Mouse (Mus musculus) ES-CJ7 (cell line): ENCODE measurements at regions not wholly inside any gene's neighbourhood (a gene's known extent, or its start where the extent isn't known, plus 50 kb on each side); places are given as distances from the start of the nearest gene placed in this dataset.

Source experiments
- DNase-seq: peaks from one replicate; pipeline ENCODE4 v3.0.0; 2011; ENCODE audit warnings: low read depth, low spot score

DNA sequence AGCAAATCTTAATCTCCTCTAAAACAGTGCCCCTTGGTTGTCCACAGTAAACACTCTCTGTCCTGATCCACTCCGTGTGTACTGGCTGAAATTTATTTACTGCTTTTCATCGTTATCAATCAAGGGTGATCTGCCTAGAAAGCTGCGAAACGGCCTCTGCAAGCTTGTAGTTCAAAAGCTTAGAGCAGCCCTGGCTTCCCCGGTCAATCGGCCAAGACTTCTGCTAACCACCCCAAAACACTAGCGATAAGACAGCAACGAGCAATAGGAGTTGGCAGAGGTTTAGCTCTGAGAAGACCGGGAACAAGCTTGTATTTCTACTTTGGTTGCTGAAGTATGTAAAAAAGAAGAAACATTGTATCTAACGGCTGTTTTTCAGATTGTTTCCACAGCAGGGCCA lies 201.8 kb downstream of the Sptssa start:
- DNase-seq, result no peak

DNA sequence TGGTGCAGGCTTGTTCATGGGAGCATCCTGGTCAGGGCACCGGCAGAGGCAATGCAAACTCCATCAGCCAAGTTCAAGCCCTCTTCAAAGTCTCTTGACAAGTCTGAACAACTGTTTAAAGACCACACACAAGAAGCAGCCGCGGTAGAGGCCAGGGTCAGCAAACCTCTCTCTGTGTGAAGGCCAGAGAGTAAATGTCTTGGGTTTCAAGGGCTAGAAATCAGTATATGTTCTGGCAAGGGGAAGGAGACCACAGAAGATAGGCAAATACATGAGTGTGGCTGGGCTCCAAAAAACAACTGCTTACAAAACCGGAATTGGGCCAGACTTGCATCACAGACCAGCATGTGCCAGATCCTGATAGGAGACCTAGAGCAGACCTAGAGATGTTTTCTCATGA lies 203.0 kb downstream of the Sptssa start:
- DNase-seq, result no peak

DNA sequence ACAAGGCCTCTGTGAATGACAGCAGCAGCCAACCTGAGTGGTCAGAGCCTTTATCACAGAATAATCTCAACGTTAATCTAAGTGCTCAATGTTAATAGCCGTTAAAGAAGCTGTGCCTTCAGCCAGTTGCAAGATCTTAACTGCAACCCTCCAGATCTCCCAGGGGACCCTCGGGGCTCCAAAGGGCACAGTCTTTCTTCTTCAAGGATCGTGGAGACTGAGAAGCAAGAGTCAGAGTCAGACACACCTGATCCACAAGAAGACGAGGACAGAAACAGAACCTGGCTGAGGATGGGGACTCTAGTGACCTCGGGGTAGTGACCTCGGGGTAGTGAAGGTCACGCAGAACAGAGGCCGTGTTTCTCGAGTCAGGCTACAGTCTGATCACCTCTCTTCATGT lies 206.0 kb downstream of the Sptssa start:
- DNase-seq, result no peak

GRCm38 (mm10) chr12:54448221-54448620 lies 208.2 kb downstream of the Sptssa start:
- DNase-seq, result no peak

- DNase-seq, result no peak
Measured at GRCm38 (mm10) chr12:54447354-54447753, 209.0 kb downstream of the Sptssa start.

- no peak for DNase-seq
Measured at GRCm38 (mm10) chr12:54446356-54446755, 210.0 kb downstream of the Sptssa start.

- DNase-seq, result no peak
Measured at GRCm38 (mm10) chr12:54444416-54444815, 212.0 kb downstream of the Sptssa start.

- DNase-seq, result no peak
Measured at GRCm38 (mm10) chr12:54443285-54443684, 213.1 kb downstream of the Sptssa start.

GRCm38 (mm10) chr12:54442408-54442807 lies 214.0 kb downstream of the Sptssa start:
- DNase-seq, result no peak

GRCm38 (mm10) chr12:54440851-54441593 lies 215.4 kb downstream of the Sptssa start:
- no peak for DNase-seq

- DNase-seq, result no peak
Measured at GRCm38 (mm10) chr12:54438793-54439192, 217.6 kb downstream of the Sptssa start.

DNA sequence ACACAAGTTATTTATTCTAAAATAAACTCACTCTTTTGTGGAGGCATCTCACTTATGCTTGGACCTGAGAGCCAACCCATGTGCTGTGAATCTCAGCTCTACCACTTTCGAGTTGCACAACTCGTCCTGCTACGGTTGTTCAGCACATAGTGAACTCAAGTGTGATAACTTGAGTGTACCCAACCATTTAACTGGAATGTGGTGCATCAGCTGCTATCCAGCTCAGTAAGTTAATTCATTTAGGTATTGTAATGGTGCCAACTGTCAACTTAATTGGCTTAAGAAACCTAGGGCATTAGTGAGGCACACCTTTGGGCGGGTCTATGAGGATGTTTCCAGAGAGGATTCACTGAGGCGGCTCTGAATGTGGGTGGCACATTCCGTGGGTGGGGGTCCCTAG lies 221.6 kb upstream of the Egln3 start:
- no peak for DNase-seq

DNA sequence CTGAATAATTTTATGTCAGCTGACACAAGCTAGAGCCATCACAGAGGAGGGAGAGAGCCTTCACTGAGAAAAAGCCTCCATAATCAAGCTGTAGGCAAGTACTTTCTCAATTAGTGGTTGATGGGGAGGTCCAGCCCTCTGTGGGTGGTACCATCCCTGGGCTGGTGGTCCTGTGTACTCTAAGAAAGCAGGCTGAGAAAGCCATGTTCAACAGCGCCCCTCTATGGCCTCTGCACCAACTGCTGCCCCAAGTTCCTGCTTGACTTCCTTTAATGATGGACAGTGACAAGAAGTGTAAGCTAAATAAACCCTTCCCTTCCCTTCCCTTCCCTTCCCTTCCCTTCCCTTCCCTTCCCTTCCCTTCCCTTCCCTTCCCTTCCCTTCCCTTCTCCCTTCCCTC lies 211.2 kb upstream of the Egln3 start:
- DNase-seq, result no peak

DNA sequence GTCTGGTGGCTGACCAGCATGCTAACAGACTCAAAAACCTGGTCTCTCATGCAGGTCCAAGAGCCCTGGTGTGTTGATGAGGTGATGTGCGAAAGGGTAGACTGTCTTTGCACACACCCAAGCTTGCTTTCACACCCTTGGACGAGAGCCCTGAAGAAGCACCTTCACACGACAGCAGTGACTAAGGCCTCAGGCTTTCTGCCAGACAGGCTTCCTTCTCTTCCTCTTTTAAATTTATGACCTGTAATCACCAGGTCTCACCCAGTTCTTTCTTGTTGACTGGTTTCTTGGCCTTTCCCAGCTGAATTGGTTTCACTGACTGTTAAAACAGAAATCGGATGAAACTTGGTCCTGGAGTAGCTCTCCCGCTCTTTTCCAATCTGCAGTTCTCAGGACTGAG lies 210.5 kb upstream of the Egln3 start:
- DNase-seq, result no peak

GRCm38 (mm10) chr12:54410038-54410605 lies 206.5 kb upstream of the Egln3 start:
- no peak for DNase-seq

DNA sequence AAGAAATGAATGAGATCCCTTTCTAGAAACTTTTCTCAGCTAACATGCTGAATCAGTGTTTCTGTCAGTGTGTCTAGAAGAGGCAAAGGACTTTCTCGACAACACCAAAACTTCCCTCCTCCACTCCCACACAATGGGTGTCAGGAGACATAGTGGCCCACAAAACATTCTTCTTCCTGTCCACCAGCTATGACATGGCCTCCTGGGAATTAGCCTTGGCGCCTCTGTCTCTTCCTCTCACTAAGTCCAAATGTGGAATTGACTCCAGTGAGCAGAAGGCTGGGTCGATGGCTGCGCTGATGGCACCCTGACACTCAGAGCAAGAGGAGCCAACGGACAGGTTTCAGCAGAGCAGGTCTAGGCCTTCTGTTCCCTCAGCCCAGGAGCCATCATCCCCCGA lies 205.2 kb upstream of the Egln3 start:
- no peak for DNase-seq

DNA sequence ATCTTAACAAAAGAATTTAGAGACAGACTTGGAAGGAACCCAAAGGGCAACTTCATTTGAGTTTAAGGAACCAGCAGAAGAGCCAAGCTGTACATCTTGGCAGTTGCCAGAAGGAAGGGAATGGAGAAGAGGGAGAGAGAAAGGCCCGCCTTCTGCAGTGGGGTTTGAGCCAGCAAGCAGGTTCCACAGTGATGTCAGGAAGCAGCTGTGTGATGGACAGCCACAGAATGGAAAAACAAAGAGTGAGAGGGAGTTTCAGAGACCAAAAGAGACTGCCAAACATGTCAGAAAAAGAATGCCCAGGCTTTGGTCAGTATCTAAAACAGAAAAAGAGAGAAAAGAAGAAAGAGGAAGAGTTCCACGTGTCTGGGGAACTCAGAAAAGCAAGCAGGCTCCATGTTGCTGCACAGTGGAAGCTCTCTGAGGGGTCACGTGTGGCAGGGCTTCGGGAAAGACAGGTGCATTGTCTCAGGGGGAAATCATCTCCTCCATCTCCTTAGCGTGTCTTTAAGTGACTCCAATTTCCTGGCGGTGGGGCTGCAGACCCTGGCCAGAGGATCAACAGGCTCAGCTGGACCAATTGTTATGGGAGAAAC lies 203.7 kb upstream of the Egln3 start:
- DNase-seq, result no peak

GRCm38 (mm10) chr12:54405066-54405465 lies 201.4 kb upstream of the Egln3 start:
- no peak for DNase-seq

DNA sequence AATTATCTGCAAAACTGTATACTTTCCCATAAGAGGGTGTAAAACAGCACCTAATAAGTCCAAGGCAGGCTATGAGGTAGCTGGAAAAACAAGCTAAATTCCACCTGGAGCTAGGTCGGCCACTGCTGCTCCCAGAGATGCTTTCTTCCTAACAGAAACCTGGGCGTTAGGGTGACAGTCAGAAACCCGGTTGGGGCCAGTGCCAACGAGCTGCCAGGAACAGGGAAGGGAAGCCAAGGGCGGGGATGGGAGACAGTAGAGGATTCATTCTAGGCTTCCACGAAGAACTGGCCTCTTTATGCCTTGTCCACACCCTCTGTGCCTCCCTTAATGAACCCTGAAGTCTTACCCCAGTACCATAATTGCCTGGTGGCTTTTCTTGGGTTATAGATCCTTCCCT lies 198.9 kb upstream of the Egln3 start:
- no peak for DNase-seq

- DNase-seq, result no peak
Measured at GRCm38 (mm10) chr12:54401665-54402064, 198.0 kb upstream of the Egln3 start.

DNA sequence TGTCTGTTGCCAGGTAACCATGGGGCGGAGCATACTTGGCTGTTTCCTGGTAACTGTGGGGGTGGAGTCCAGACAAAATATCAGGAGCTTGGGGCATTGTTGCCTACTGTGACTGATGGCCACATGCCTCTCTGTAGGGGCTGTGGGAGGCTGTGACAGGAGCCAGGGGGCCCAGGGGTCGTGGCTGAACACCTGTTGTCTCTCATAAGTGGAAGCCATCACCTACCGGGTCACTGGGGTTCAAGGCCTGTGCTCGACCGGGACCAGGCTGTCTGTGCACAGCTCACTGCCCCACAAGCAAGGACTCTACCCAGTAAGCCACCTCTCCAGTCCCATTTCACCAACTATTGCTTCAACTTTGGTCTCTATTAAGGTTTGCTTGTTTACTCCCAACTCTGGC lies 196.4 kb upstream of the Egln3 start:
- no peak for DNase-seq

- no peak for DNase-seq
Measured at GRCm38 (mm10) chr12:54398080-54398479, 194.4 kb upstream of the Egln3 start.

DNA sequence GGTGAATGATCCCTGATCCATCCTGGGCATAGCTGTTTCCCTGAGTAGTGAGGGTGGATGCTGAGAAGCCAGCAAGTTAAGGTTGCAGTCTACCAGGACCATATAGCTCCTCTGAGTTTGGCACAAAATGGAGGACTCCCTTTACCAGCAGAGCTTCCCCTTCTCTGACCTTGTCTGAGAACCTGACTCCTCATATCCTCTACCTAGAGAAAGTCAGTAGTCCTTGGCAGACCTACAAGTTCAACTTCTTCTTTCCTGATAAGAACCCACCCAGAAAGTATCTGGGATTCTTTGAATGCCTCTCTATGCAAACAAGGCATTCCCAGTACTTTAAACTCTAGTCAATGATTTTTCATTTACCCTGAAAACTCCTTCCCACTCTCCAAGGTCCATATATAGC lies 193.3 kb upstream of the Egln3 start:
- DNase-seq, result no peak
